Mouse (Mus musculus) embryonic facial prominence, embryonic 11.5 days (tissue): Measurements from ENCODE around the gene Sesn1. TPM values are rescaled to one million over a fixed set of nuclear protein-coding genes. Genes with fewer than 3 reads are reported as not detected.

Experiments
- ATAC-seq: fragments of 200-750 bp; cut with Nextera tagmentation; replicated peaks from 2 replicates; pipeline ENCODE4 v1.8.0; 2017; ENCODE audit warnings: low read depth; ENCODE audit not compliant: insufficient number of reproducible peaks, low FRiP score, low TSS enrichment
- DNase-seq: peaks from one replicate; pipeline ENCODE4 v3.0.0-alpha.2; 2015; ENCODE audit warnings: low spot score
- H3K27ac ChIP-seq: fragments of 300-500 bp; sonication (generic); replicated peaks from 2 replicates; pipeline ENCODE4 v1.5.1; 2014; ENCODE audit warnings: mild to moderate bottlenecking, low read depth, low read length, control low read depth
- H3K27me3 ChIP-seq: fragments of 300-500 bp; sonication (generic); 2 replicates; pipeline ENCODE4 v1.6.1; 2014; ENCODE audit warnings: mild to moderate bottlenecking, low read length, moderate library complexity, mixed read lengths; ENCODE audit not compliant: control insufficient read depth, insufficient read depth
- H3K36me3 ChIP-seq: fragments of 300-500 bp; sonication (generic); replicated peaks from 2 replicates; pipeline ENCODE4 v1.6.1; 2014; ENCODE audit warnings: low read depth, mild to moderate bottlenecking, low read length, moderate library complexity, mixed read lengths; ENCODE audit not compliant: control insufficient read depth, insufficient read depth
- H3K4me1 ChIP-seq: fragments of 300-500 bp; sonication (generic); 2 replicates; pipeline ENCODE4 v1.6.1; 2014; ENCODE audit warnings: low read length, mixed read lengths; ENCODE audit not compliant: control insufficient read depth, insufficient read depth
- H3K4me2 ChIP-seq: fragments of 300-500 bp; sonication (generic); 2 replicates; pipeline ENCODE4 v1.6.1; 2014; ENCODE audit warnings: low read depth, mild to moderate bottlenecking, control low read depth, low read length, moderate library complexity
- H3K4me3 ChIP-seq: fragments of 300-500 bp; sonication (generic); 2 replicates; pipeline ENCODE4 v1.5.1; 2014; ENCODE audit warnings: low read depth, low read length, control low read depth
- H3K9ac ChIP-seq: fragments of 300-500 bp; sonication (generic); replicated peaks from 2 replicates; pipeline ENCODE4 v1.6.1; 2014; ENCODE audit warnings: mild to moderate bottlenecking, control low read depth, low read length
- H3K9me3 ChIP-seq: fragments of 300-500 bp; sonication (generic); replicated peaks from 2 replicates; pipeline ENCODE4 v1.6.1; 2016; ENCODE audit warnings: mild to moderate bottlenecking, low read length, inconsistent platforms, mixed read lengths; ENCODE audit not compliant: control insufficient read depth
- WGBS: fragments of 180-500 bp; shearing (Covaris S2); extraction: QIAGEN DNeasy Blood & Tissue Kit; methylation state at CpG from one replicate; pipeline ENCODE4 v1.1.7; 2014; 5-methylcytosine and 5-hydroxymethylcytosine counted together
- polyA plus RNA-seq: library from polyadenylated mRNA; unstranded; fragments of >200 nt; fragmentation: Nextera tagmentation; extraction: Ambion mirVana; gene quantifications from 2 replicates; pipeline ENCODE4 v1.2.1, GENCODE M21; 2014

The Sesn1 gene
- polyA plus RNA-seq, 1 experiment from 2014 or later: 35.5 TPM

- DNase-seq (no peak), ATAC-seq (no peak)
- Histone ChIP-seq H3K27me3 (no peaks in the 10 kb centered on the region), H3K27ac (no peak overlapping the region), H3K9ac (no peak overlapping the region), H3K9me3 (no peaks in the 10 kb centered on the region), H3K4me3 (no peak overlapping the region), H3K36me3 (no peaks in the 10 kb centered on the region), H3K4me2 (no peak overlapping the region), H3K4me1 (no peaks in the 10 kb centered on the region)
- 90% methylated on average over 18 of the region's 18 CpGs for WGBS
Measured at GRCm38 (mm10) chr10:41957421-41958225, 147.9 kb downstream of the Sesn1 start.

Other genes starting within 250 kb of the Sesn1 start
- 0.24 and 0.69 TPM in 2 replicates for gene Ccdc162, start 93.3 kb upstream of the Sesn1 start, polyA plus RNA-seq
- 24.2 and 24.9 TPM in 2 replicates for gene Cep57l1, start 64 bp upstream of the Sesn1 start, polyA plus RNA-seq
- gene Armc2, start 208.5 kb downstream of the Sesn1 start, polyA plus RNA-seq: 2.4 and 4.3 TPM in 2 replicates